Mouse (Mus musculus) ES-E14 (cell line): Measurements from ENCODE around the gene 1700003E16Rik. TPM values are rescaled to one million over a fixed set of nuclear protein-coding genes. Genes with fewer than 3 reads are reported as not detected.

Experiments used
- DNase-seq: peaks from one replicate; pipeline ENCODE4 v3.0.0-alpha.2; 2013; ENCODE audit warnings: low read depth, low spot score
- H3K27ac ChIP-seq: 2 replicates; pipeline ENCODE4 v1.5.1; 2012; ENCODE audit warnings: low read depth, mild to moderate bottlenecking, low read length, moderate library complexity, mixed read lengths; ENCODE audit not compliant: poor library complexity, insufficient read depth, severe bottlenecking
- H3K36me3 ChIP-seq: 2 replicates; pipeline ENCODE4 v1.6.1; 2012; ENCODE audit warnings: mild to moderate bottlenecking, low read length, moderate library complexity, mixed read lengths; ENCODE audit not compliant: control insufficient read depth, poor library complexity, insufficient read depth, severe bottlenecking
- H3K4me1 ChIP-seq, 2 experiments: fragments of 150-350 bp in 1 of 2; sonication (generic) in 1 of 2; 2 replicates each; pipeline ENCODE4 v1.6.1; 2012; ENCODE audit warnings: low read length in 2 of 2, mild to moderate bottlenecking in 1 of 2, mixed read lengths in 1 of 2; ENCODE audit not compliant: control insufficient read depth in 2 of 2, insufficient read depth in 2 of 2, poor library complexity in 1 of 2
- H3K4me3 ChIP-seq, 2 experiments: fragments of 150-350 bp in 1 of 2; sonication (generic) in 1 of 2; 2 replicates each; pipeline ENCODE4 v1.5.1; 2012; ENCODE audit warnings: low read length in 2 of 2, low read depth in 1 of 2, mild to moderate bottlenecking in 1 of 2, mixed read lengths in 1 of 2; ENCODE audit not compliant: insufficient read depth in 1 of 2, poor library complexity in 1 of 2, severe bottlenecking in 1 of 2
- H3K9ac ChIP-seq: 2 replicates; pipeline ENCODE4 v1.6.1; 2012; ENCODE audit warnings: low read depth, mild to moderate bottlenecking, low read length, mixed read lengths; ENCODE audit not compliant: poor library complexity, insufficient read depth, severe bottlenecking
- H3K9me3 ChIP-seq: fragments of 150-350 bp; sonication (generic); 2 replicates; pipeline ENCODE4 v1.6.1; 2012; ENCODE audit warnings: low read depth, mild to moderate bottlenecking, low read length; ENCODE audit not compliant: control insufficient read depth, insufficient read depth
- CHD2 ChIP-seq: IDR thresholded peaks from 2 replicates; pipeline ENCODE4 v1.6.1; 2014; ENCODE audit warnings: mild to moderate bottlenecking, low read depth, low read length, inconsistent platforms
- HCFC1 ChIP-seq: IDR thresholded peaks from 2 replicates; pipeline ENCODE4 v1.6.1; 2012; ENCODE audit warnings: low read length, inconsistent platforms, borderline replicate concordance; ENCODE audit not compliant: insufficient read depth
- MAFK ChIP-seq: IDR thresholded peaks from 2 replicates; pipeline ENCODE4 v1.6.1; 2014; ENCODE audit warnings: mild to moderate bottlenecking, low read depth, low read length, inconsistent platforms; ENCODE audit not compliant: insufficient read depth
- ZC3H11A ChIP-seq: IDR thresholded peaks from 2 replicates; pipeline ENCODE4 v1.6.1; 2012; ENCODE audit warnings: low read depth, mild to moderate bottlenecking, inconsistent platforms, low read length, borderline replicate concordance
- ZNF384 ChIP-seq: IDR thresholded peaks from 2 replicates; pipeline ENCODE4 v1.6.1; 2012; ENCODE audit warnings: low read depth, low read length, inconsistent platforms
- in situ Hi-C, 2 experiments: fragments of 600-800 bp; cut with MboI; formaldehyde crosslinking; loops; one replicate each; pipeline ENCODE4 v1.15.1; 2025; ENCODE audit warnings: low sequenced_read_pairs in 2 of 2, inconsistent platforms in 1 of 2; ENCODE audit not compliant: unreplicated experiment in 2 of 2
- total RNA-seq: library from RNA; depleted of rRNA; stranded (reverse); fragments of 300-350 nt; gene quantifications from 2 replicates; pipeline ENCODE4 v1.2.3, GENCODE M21; 2012; rRNA removed

The 1700003E16Rik gene
- total RNA-seq, 1 experiment = 0.31 TPM

GRCm38 (mm10) chr6:83210495-83210894 is 54.3 kb downstream of the 1700003E16Rik start:
- H3K4me3 ChIP-seq = no peak overlapping the region
- no peaks in the 10 kb centered on the region for H3K9me3 ChIP-seq
- no peaks in the 10 kb centered on the region for H3K36me3 ChIP-seq
- H3K27ac ChIP-seq = no peak overlapping the region
- TF ChIP-seq MAFK = no peak
- TF ChIP-seq HCFC1 = no peak
- TF ChIP-seq CHD2 = no peak
- no peak for TF ChIP-seq ZNF384
- in situ Hi-C loops = loop anchor here in 1 of 2 experiments (10.0 kb wide), 1 partner anchor 64 kb away; no protein-coding TSS in a partner anchor
- no peak overlapping the region for H3K9ac ChIP-seq
- peaks cover 0 to 3% of the 10 kb centered on the region in 2 experiments; a peak in 1 of 4 replicates for H3K4me1 ChIP-seq
- DNase-seq = no peak

- no peak for DNase-seq
- H3K4me3 ChIP-seq = no peak overlapping the region
- no peaks in the 10 kb centered on the region for H3K9me3 ChIP-seq
- no peak overlapping the region for H3K9ac ChIP-seq
- TF ChIP-seq ZC3H11A (no peak), HCFC1 (no peak), ZNF384 (no peak), MAFK (no peak), CHD2 (no peak)
- H3K27ac ChIP-seq = no peak overlapping the region
- H3K4me1 ChIP-seq = peaks cover 0 to 3% of the 10 kb centered on the region in 2 experiments; a peak in 1 of 4 replicates
- H3K36me3 ChIP-seq = no peaks in the 10 kb centered on the region
- in situ Hi-C loops = loop anchor here in 1 of 2 experiments (10.0 kb wide), 1 partner anchor 63 kb away; no protein-coding TSS in a partner anchor
Measured at GRCm38 (mm10) chr6:83211526-83211925, 55.3 kb downstream of the 1700003E16Rik start.

Other genes with a start within 250 kb of the 1700003E16Rik start
- 2.3 and 3.5 TPM in 2 replicates for gene Sema4f, start 216.6 kb upstream of the 1700003E16Rik start, total RNA-seq
- gene M1ap, start 209.5 kb upstream of the 1700003E16Rik start, total RNA-seq = 5.7 and 6.8 TPM in 2 replicates
- 8.5 and 14.9 TPM in 2 replicates for gene Dok1, start 122.9 kb upstream of the 1700003E16Rik start, total RNA-seq
- gene Loxl3, start 122.2 kb upstream of the 1700003E16Rik start, total RNA-seq = 2.3 and 3.4 TPM in 2 replicates
- 152 and 242 TPM in 2 replicates for gene Aup1, start 101.9 kb upstream of the 1700003E16Rik start, total RNA-seq
- gene Htra2, start 101.1 kb upstream of the 1700003E16Rik start, total RNA-seq = 66.8 and 80.3 TPM in 2 replicates
- 3.7 and 5.6 TPM in 2 replicates for gene Dqx1, start 98.6 kb upstream of the 1700003E16Rik start, total RNA-seq
- 0.58 TPM in 1 of 2 replicates, not detected in the other for gene Tlx2, start 86.1 kb upstream of the 1700003E16Rik start, total RNA-seq
- 12.7 and 14.7 TPM in 2 replicates for gene Pcgf1, start 78.5 kb upstream of the 1700003E16Rik start, total RNA-seq
- 0.42 and 0.62 TPM in 2 replicates for gene Lbx2, start 70.0 kb upstream of the 1700003E16Rik start, total RNA-seq
- gene Ccdc142, start 54.8 kb upstream of the 1700003E16Rik start, total RNA-seq = 4.6 and 4.7 TPM in 2 replicates
- 1.3 and 1.8 TPM in 2 replicates for gene Gm42688, start 54.8 kb upstream of the 1700003E16Rik start, total RNA-seq
- gene Mrpl53, start 47.4 kb upstream of the 1700003E16Rik start, total RNA-seq = 50.5 and 53.9 TPM in 2 replicates
- 42.3 and 92.6 TPM in 2 replicates for gene Mogs, start 40.9 kb upstream of the 1700003E16Rik start, total RNA-seq
- gene Wbp1, start 34.8 kb upstream of the 1700003E16Rik start, total RNA-seq = 47.5 and 63.8 TPM in 2 replicates
- 19.2 and 21.2 TPM in 2 replicates for gene Ino80b, start 31.0 kb upstream of the 1700003E16Rik start, total RNA-seq
- 20.0 and 32.4 TPM in 2 replicates for gene Rtkn, start 20.9 kb upstream of the 1700003E16Rik start, total RNA-seq
- gene Wdr54, start within 50 bp of the 1700003E16Rik start, total RNA-seq = 3.7 and 4.3 TPM in 2 replicates
- 40.6 and 41.7 TPM in 2 replicates for gene Dctn1, start 9.5 kb downstream of the 1700003E16Rik start, total RNA-seq
- gene Slc4a5, start 63.4 kb downstream of the 1700003E16Rik start, total RNA-seq = 100 and 104 TPM in 2 replicates
- 73.0 and 80.4 TPM in 2 replicates for gene Mthfd2, start 169.5 kb downstream of the 1700003E16Rik start, total RNA-seq
- gene Mob1a, start 169.6 kb downstream of the 1700003E16Rik start, total RNA-seq = 32.9 and 53.4 TPM in 2 replicates
- 13.1 and 24.5 TPM in 2 replicates for gene Bola3, start 192.7 kb downstream of the 1700003E16Rik start, total RNA-seq